Mouse (Mus musculus): Measurements from ENCODE around the gene Adgb.

GRCm38 (mm10) chr10:10320364-10321083 is 151.6 kb downstream of the Adgb start:
- no peak for TF ChIP-seq EP300 (IDR thresholded peaks at IDR 0.05)
- TF ChIP-seq CTCF (IDR thresholded peaks at IDR 0.05), result no peak

Measured in lung, postnatal 0 days (tissue).